Mouse (Mus musculus) heart, embryonic 14.5 days (tissue): Measurements from ENCODE around the gene Tra2a. TPM values are rescaled to one million over a fixed set of nuclear protein-coding genes. Genes with fewer than 3 reads are reported as not detected.

Experiments
- ATAC-seq: fragments of 200-750 bp; cut with Nextera tagmentation; 2 replicates; pipeline ENCODE4 v1.8.0; 2017; ENCODE audit warnings: low read depth, moderate TSS enrichment; ENCODE audit not compliant: insufficient number of reproducible peaks, insufficient read depth, low FRiP score
- H3K27ac ChIP-seq, 2 experiments: fragments of 200-500 bp in 1 of 2; fragments of 300-500 bp in 1 of 2; sonication (generic) in 1 of 2; replicated peaks in 1 of 2; 2 replicates each; pipeline ENCODE4 v1.5.1; 2012 to 2014; ENCODE audit warnings: low read depth in 2 of 2, low read length in 2 of 2, control low read depth in 1 of 2, mild to moderate bottlenecking in 1 of 2, mixed read lengths in 1 of 2; ENCODE audit not compliant: control insufficient read depth in 1 of 2, insufficient read depth in 1 of 2
- H3K27me3 ChIP-seq: fragments of 300-500 bp; sonication (generic); 2 replicates; pipeline ENCODE4 v1.6.1; 2014; ENCODE audit warnings: mild to moderate bottlenecking, low read length, control low read depth; ENCODE audit not compliant: control insufficient read depth, insufficient read depth
- H3K36me3 ChIP-seq: fragments of 300-500 bp; sonication (generic); 2 replicates; pipeline ENCODE4 v1.6.1; 2014; ENCODE audit warnings: mild to moderate bottlenecking, control low read depth, low read length, mixed read lengths; ENCODE audit not compliant: control insufficient read depth, insufficient read depth
- H3K4me1 ChIP-seq, 2 experiments: fragments of 200-500 bp in 1 of 2; fragments of 300-500 bp in 1 of 2; sonication (generic) in 1 of 2; 2 replicates each; pipeline ENCODE4 v1.6.1; 2012 to 2014; ENCODE audit warnings: low read length in 2 of 2, control low read depth in 1 of 2, mixed read lengths in 1 of 2; ENCODE audit not compliant: control insufficient read depth in 2 of 2, insufficient read depth in 2 of 2
- H3K4me2 ChIP-seq: fragments of 300-500 bp; sonication (generic); 2 replicates; pipeline ENCODE4 v1.6.1; 2014; ENCODE audit warnings: mild to moderate bottlenecking, low read length
- H3K4me3 ChIP-seq, 2 experiments: fragments of 200-500 bp in 1 of 2; fragments of 300-500 bp in 1 of 2; sonication (generic) in 1 of 2; 2 replicates each; pipeline ENCODE4 v1.5.1; 2012 to 2014; ENCODE audit warnings: low read length in 2 of 2, mild to moderate bottlenecking in 2 of 2, control low read depth in 1 of 2, low read depth in 1 of 2, moderate library complexity in 1 of 2; ENCODE audit not compliant: control insufficient read depth in 1 of 2, insufficient read depth in 1 of 2
- H3K9ac ChIP-seq: fragments of 300-500 bp; sonication (generic); 2 replicates; pipeline ENCODE4 v1.6.1; 2014; ENCODE audit warnings: mild to moderate bottlenecking, low read length
- H3K9me3 ChIP-seq: fragments of 300-500 bp; sonication (generic); 2 replicates; pipeline ENCODE4 v1.6.1; 2016; ENCODE audit warnings: low read length, control low read depth; ENCODE audit not compliant: control insufficient read depth
- WGBS: fragments of 180-500 bp; shearing (Covaris S2); extraction: QIAGEN DNeasy Blood & Tissue Kit; methylation state at CpG from one replicate; pipeline ENCODE4 v1.1.7; 2014; 5-methylcytosine and 5-hydroxymethylcytosine counted together
- polyA plus RNA-seq: library from polyadenylated mRNA; unstranded; fragments of >200 nt; fragmentation: Nextera tagmentation; extraction: Ambion mirVana; gene quantifications from 2 replicates; pipeline ENCODE4 v1.2.1, GENCODE M21; 2014

The Tra2a gene
- polyA plus RNA-seq, 1 experiment from 2014 or later: 36.1 TPM

DNA sequence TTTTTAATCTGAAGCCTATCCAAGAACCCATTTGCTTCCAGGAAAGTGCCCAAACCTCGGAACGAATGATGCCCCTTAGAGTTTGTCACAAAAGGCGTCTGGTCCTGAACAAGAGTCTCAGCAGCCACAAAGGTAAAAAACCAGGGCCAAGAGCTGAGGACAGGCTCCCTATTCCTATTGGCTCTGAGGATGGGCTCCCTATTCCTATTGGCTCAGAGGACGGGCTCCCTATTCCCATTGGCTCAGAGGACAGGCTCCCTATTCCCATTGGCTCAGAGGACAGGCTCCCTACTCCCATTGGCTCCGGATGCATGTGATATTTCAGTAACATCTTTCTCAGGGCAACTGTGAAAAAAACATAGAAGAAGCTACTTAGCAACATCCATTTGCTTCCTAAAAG, 54.9 kb downstream of the Tra2a start:
- Histone ChIP-seq H3K27ac (peak overlapping the region; percentile 83 to 92), H3K9ac (peak overlapping the region; percentile 13; the same call in 1 of the 2 replicates), H3K9me3 (no peaks in the 10 kb centered on the region), H3K4me1 (peaks cover 24 to 58% of the 10 kb centered on the region in 2 experiments), H3K36me3 (peaks cover 24% of the 10 kb centered on the region), H3K27me3 (no peaks in the 10 kb centered on the region), H3K4me2 (peak overlapping the region; percentile 62), H3K4me3 (peak overlapping the region in 1 of 2 experiments; percentile 26; a peak in 1 of 4 replicates)
- ATAC-seq: 0 out of 2 replicates have a peak, but pooled peaks have one; percentile 47
- 65% methylated on average over 5 of the region's 5 CpGs for WGBS

DNA sequence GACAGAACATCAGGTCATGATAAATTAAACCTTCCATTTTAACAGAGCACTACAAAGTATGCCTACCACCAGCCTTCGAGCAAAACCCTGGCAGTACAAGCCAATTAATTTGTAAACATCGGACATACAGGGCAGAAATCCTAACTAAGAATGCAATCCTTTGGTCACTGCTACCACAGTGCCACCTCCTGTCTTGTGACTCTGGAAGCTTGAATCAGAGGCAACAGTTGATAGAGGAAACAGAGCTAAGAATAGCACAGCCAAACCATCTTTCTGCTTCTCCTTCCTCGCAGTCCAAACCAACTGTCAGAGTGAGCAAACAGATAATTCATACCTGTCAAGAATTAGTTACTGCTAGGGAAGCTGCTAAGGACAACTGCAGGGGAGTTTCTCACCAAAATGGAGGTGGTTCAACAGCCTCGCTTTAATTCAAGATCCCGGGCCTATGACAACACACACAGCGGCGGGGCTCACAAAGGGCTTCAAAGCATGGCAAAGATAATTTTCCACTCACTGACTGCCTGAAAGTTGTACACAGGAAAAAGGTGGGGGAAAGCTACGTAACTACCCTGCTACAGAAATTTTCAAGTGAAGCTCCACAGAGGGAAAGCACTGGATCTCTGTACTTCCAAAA, 55.4 kb downstream of the Tra2a start:
- peak overlapping the region; percentile 23 to 26; a peak in 2 of 4 replicates for H3K4me3 ChIP-seq
- no peaks in the 10 kb centered on the region for H3K27me3 ChIP-seq
- peak overlapping the region; percentile 13; the same call in 1 of the 2 replicates for H3K9ac ChIP-seq
- no peaks in the 10 kb centered on the region for H3K9me3 ChIP-seq
- peak overlapping the region; percentile 83 to 92 for H3K27ac ChIP-seq
- peaks cover 24 to 58% of the 10 kb centered on the region in 2 experiments for H3K4me1 ChIP-seq
- H3K4me2 ChIP-seq: peak overlapping the region; percentile 62
- WGBS: 10% methylated on average over 8 of the region's 8 CpGs
- peak; percentile 45; the same call in 1 of the 2 replicates for ATAC-seq
- peaks cover 28% of the 10 kb centered on the region for H3K36me3 ChIP-seq

DNA sequence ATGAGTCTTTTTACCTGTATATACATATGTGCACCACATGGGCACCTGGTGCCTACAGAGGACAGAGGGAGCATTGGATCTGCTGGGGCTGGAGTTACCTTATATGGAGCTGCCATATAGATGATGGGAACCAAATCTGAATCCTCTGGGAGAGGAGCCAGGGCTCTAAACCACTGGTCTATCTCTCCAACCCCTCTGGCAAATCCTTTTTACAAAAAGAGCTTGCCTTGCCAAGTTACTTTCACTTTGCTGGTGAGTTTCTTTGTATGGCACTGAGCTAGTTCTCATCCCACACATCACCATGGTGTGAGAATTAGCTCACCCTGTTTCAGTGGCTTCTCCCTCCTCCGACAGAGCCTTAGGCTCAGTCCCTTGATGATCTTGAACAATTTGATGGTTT, 57.4 kb downstream of the Tra2a start:
- no peaks in the 10 kb centered on the region for H3K9me3 ChIP-seq
- 0 out of 4 replicates have a peak overlapping the region, but pooled peaks of 1 of the 2 experiments have one; percentile 14 for H3K27ac ChIP-seq
- no peak overlapping the region for H3K4me3 ChIP-seq
- no peak overlapping the region for H3K9ac ChIP-seq
- peaks cover 30% of the 10 kb centered on the region for H3K36me3 ChIP-seq
- no peaks in the 10 kb centered on the region for H3K27me3 ChIP-seq
- H3K4me2 ChIP-seq: no peak overlapping the region
- no peak for ATAC-seq
- 70% methylated on average over 1 of the region's 1 CpGs for WGBS
- peaks cover 18 to 43% of the 10 kb centered on the region in 2 experiments for H3K4me1 ChIP-seq

GRCm38 (mm10) chr6:49195188-49195587, 68.6 kb downstream of the Tra2a start:
- Histone ChIP-seq H3K4me3 (no peak overlapping the region), H3K27me3 (no peaks in the 10 kb centered on the region), H3K4me2 (no peak overlapping the region), H3K36me3 (peaks cover 8% of the 10 kb centered on the region; the same call in 1 of the 2 replicates), H3K9me3 (no peaks in the 10 kb centered on the region), H3K4me1 (peaks cover 0 to 8% of the 10 kb centered on the region in 2 experiments; a peak in 2 of 4 replicates), H3K27ac (no peak overlapping the region), H3K9ac (no peak overlapping the region)
- no peak for ATAC-seq
- WGBS: 93% methylated on average over 10 of the region's 10 CpGs

GRCm38 (mm10) chr6:49194536-49194935, 69.3 kb downstream of the Tra2a start:
- no peak overlapping the region for H3K4me2 ChIP-seq
- ATAC-seq: no peak
- peaks cover 8% of the 10 kb centered on the region; the same call in 1 of the 2 replicates for H3K36me3 ChIP-seq
- H3K4me3 ChIP-seq: no peak overlapping the region
- no peak overlapping the region for H3K27ac ChIP-seq
- H3K4me1 ChIP-seq: peaks cover 0 to 8% of the 10 kb centered on the region in 2 experiments; a peak in 2 of 4 replicates
- 92% methylated on average over 4 of the region's 4 CpGs for WGBS
- no peak overlapping the region for H3K9ac ChIP-seq
- no peaks in the 10 kb centered on the region for H3K9me3 ChIP-seq
- no peaks in the 10 kb centered on the region for H3K27me3 ChIP-seq

Other genes with a start within 250 kb of the Tra2a start
- 1.9 and 8.4 TPM in 2 replicates for gene Gpnmb, start 227.5 kb downstream of the Tra2a start, polyA plus RNA-seq
- 59.3 and 59.8 TPM in 2 replicates for gene Malsu1, start 190.2 kb downstream of the Tra2a start, polyA plus RNA-seq
- 44.2 and 44.7 TPM in 2 replicates for gene Igf2bp3, start 49.1 kb downstream of the Tra2a start, polyA plus RNA-seq
- 8.6 and 9.6 TPM in 2 replicates for gene Ccdc126, start 55.2 kb upstream of the Tra2a start, polyA plus RNA-seq
- 4.0 and 4.3 TPM in 2 replicates for gene Fam221a, start 103.7 kb upstream of the Tra2a start, polyA plus RNA-seq
- gene Stk31, start 131.6 kb upstream of the Tra2a start, polyA plus RNA-seq: not detected in 2 replicates